Mouse (Mus musculus) forebrain, embryonic 11.5 days (tissue): Measurements from ENCODE around the gene Rabl6. TPM values are rescaled to one million over a fixed set of nuclear protein-coding genes. Genes with fewer than 3 reads are reported as not detected.
"Not testable (repeated sequence)": the region's sequence is repeated elsewhere in the genome, so short reads cannot be mapped to it uniquely, and the experiment has no call there.

Experiments used
- ATAC-seq: fragments of 200-750 bp; cut with Nextera tagmentation; replicated peaks from 2 replicates; pipeline ENCODE4 v1.8.0; 2017; ENCODE audit warnings: moderate TSS enrichment; ENCODE audit not compliant: low FRiP score
- DNase-seq: peaks from one replicate; pipeline ENCODE4 v3.0.0-alpha.2; 2017; ENCODE audit warnings: low spot score
- H3K27ac ChIP-seq: fragments of 300-500 bp; sonication (generic); 2 replicates; pipeline ENCODE4 v1.5.1; 2014; ENCODE audit warnings: low read depth, low read length
- H3K27me3 ChIP-seq: fragments of 300-500 bp; sonication (generic); 2 replicates; pipeline ENCODE4 v1.6.1; 2014; ENCODE audit warnings: mild to moderate bottlenecking, low read length, mixed read lengths; ENCODE audit not compliant: control insufficient read depth, insufficient read depth
- H3K36me3 ChIP-seq: fragments of 300-500 bp; sonication (generic); 2 replicates; pipeline ENCODE4 v1.6.1; 2014; ENCODE audit warnings: mild to moderate bottlenecking, low read length, moderate library complexity, mixed read lengths; ENCODE audit not compliant: control insufficient read depth, insufficient read depth
- H3K4me1 ChIP-seq: fragments of 300-500 bp; sonication (generic); replicated peaks from 2 replicates; pipeline ENCODE4 v1.6.1; 2014; ENCODE audit warnings: low read length, mixed read lengths; ENCODE audit not compliant: control insufficient read depth, insufficient read depth
- H3K4me2 ChIP-seq: fragments of 300-500 bp; sonication (generic); 2 replicates; pipeline ENCODE4 v1.6.1; 2014; ENCODE audit warnings: low read depth, mild to moderate bottlenecking, low read length, moderate library complexity, mixed read lengths; ENCODE audit not compliant: severe bottlenecking
- H3K4me3 ChIP-seq: fragments of 300-500 bp; sonication (generic); 2 replicates; pipeline ENCODE4 v1.5.1; 2014; ENCODE audit warnings: low read depth, low read length
- H3K9ac ChIP-seq: fragments of 300-500 bp; sonication (generic); 2 replicates; pipeline ENCODE4 v1.6.1; 2014; ENCODE audit warnings: low read length
- H3K9me3 ChIP-seq: fragments of 300-500 bp; sonication (generic); 2 replicates; pipeline ENCODE4 v1.6.1; 2016; ENCODE audit warnings: low read length, mixed read lengths; ENCODE audit not compliant: control insufficient read depth
- WGBS: fragments of 180-500 bp; shearing (Covaris S2); extraction: QIAGEN DNeasy Blood & Tissue Kit; methylation state at CpG from one replicate; pipeline ENCODE4 v1.1.7; 2014; 5-methylcytosine and 5-hydroxymethylcytosine counted together
- polyA plus RNA-seq: library from polyadenylated mRNA; unstranded; fragments of >200 nt; fragmentation: Nextera tagmentation; extraction: Ambion mirVana; gene quantifications from 2 replicates; pipeline ENCODE4 v1.2.1, GENCODE M21; 2014

Gene Rabl6
- polyA plus RNA-seq, 1 experiment from 2014 or later = 81.5 TPM

DNA sequence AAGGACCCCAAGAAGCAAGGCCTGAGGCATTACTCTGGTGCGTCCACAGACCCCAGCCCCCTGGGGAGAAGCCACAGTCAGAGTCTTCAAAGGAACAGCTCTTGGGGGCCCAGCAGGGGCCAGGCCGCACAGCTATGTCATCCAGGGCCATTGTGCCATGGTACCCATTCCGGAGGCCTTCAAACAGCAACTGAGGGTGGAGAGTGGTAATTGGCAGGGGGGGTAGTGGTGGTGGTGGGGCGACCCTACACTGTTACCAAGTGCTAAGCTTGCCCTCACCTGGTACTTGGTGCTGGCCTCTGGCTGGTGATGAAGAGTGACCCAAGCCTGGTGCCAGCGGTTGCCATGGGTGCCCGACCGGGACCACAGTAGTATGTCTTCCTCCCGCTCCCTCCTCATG is 42.6 kb downstream of the Rabl6 start:
- peaks cover 20% of the 10 kb centered on the region; the same call in 1 of the 2 replicates for H3K36me3 ChIP-seq
- no peak overlapping the region for H3K4me3 ChIP-seq
- DNase-seq (no peak), ATAC-seq (no peak)
- H3K4me1 ChIP-seq = no peaks in the 10 kb centered on the region
- no peak overlapping the region for H3K9ac ChIP-seq
- no peak overlapping the region for H3K27ac ChIP-seq
- no peaks in the 10 kb centered on the region for H3K27me3 ChIP-seq
- no peaks in the 10 kb centered on the region for H3K9me3 ChIP-seq
- 88% methylated on average over 8 of the region's 8 CpGs for WGBS
- no peak overlapping the region for H3K4me2 ChIP-seq

DNA sequence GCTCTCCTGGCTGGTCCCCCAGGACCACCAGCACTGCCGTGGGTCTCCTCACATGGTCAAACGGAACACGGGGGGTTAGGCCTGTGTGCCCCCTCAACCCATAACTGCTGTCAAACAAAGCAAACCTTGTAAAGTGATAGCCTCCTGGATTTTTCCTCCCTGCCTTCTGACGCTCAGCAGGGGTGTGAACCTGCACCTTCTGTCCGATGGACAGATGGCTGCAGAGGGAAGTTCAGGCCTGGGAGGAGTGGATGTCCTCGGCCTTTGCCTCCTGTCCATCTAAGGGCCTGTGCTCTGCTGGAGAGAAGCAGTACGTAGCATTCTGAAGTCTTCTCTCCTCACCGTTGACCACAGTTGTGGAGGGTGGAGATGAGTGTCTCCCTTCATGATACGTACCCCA is 46.4 kb downstream of the Rabl6 start:
- Histone ChIP-seq H3K4me2 (no peak overlapping the region), H3K27me3 (no peaks in the 10 kb centered on the region), H3K4me3 (no peak overlapping the region), H3K9ac (no peak overlapping the region), H3K36me3 (peaks cover 23% of the 10 kb centered on the region; the same call in 1 of the 2 replicates), H3K27ac (no peak overlapping the region), H3K9me3 (no peaks in the 10 kb centered on the region), H3K4me1 (peaks cover 9% of the 10 kb centered on the region)
- DNase-seq (no peak), ATAC-seq (no peak)
- 88% methylated on average over 9 of the region's 9 CpGs for WGBS

- Histone ChIP-seq H3K9ac (no peak overlapping the region), H3K36me3 (peaks cover 21% of the 10 kb centered on the region; the same call in 1 of the 2 replicates), H3K27ac (no peak overlapping the region), H3K9me3 (no peaks in the 10 kb centered on the region), H3K27me3 (no peaks in the 10 kb centered on the region), H3K4me3 (no peak overlapping the region), H3K4me1 (peaks cover 9% of the 10 kb centered on the region), H3K4me2 (no peak overlapping the region)
- DNase-seq (no peak), ATAC-seq (no peak)
- 94% methylated on average over 8 of the region's 8 CpGs for WGBS
Observed at GRCm38 (mm10) chr2:25560551-25560950, 47.8 kb downstream of the Rabl6 start.

DNA sequence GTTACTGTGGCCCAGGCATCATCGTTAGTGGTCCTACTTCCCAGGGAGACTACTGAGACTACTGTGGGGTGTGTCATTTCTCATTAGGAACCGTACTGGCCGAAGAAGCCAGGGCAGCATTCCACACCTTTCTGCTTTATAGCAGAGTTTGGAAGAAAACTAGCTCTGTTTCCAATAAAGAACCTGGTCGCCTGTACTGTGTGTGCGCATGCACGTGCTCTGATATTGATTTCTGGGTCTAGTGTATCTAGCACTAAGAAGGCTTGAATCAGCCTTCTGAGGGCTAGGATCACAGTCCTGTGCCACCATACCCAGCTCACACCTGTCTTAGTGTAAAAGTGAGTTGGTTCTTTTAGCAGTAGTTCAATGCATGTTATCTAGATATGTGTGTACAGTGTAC is 49.5 kb downstream of the Rabl6 start:
- 76% methylated on average over 6 of the region's 6 CpGs for whole genome bisulfite sequencing
- Histone ChIP-seq H3K4me3 (peak overlapping the region; percentile 94), H3K36me3 (peaks cover 21% of the 10 kb centered on the region; the same call in 1 of the 2 replicates), H3K9me3 (no peaks in the 10 kb centered on the region), H3K9ac (peak overlapping the region; percentile 87), H3K4me1 (peaks cover 9% of the 10 kb centered on the region), H3K4me2 (peak overlapping the region; percentile 98), H3K27me3 (no peaks in the 10 kb centered on the region), H3K27ac (no peak overlapping the region)
- ATAC-seq (no peak), DNase-seq (no peak)

DNA sequence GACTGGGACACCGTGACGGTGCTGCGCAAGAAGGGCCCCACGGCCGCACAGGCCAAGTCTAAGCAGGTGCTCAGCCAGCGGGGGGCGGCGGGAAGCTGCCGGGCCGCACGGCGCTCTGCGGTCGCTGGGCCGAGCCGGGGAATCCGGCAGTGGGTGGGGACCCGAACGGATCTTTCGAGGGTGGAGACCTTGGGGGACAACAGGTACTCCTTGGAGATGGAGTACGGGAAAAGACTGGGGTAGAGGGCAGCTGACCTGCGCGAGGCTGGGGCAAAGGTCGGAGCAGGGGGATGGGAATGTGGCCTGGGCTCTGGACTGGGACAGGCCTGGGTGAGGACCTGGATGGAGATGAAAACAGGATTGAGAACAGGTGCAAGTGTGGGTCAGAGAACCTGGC is 50.4 kb downstream of the Rabl6 start:
- under 1% methylated on average over 24 of the region's 24 CpGs for WGBS
- DNase-seq = peak; percentile 66
- Histone ChIP-seq H3K9me3 (no peaks in the 10 kb centered on the region), H3K4me1 (peaks cover 9% of the 10 kb centered on the region), H3K27me3 (no peaks in the 10 kb centered on the region), H3K36me3 (peaks cover 18% of the 10 kb centered on the region; the same call in 1 of the 2 replicates), H3K4me3 (peak overlapping the region; percentile 94), H3K9ac (peak overlapping the region; percentile 87), H3K27ac (0 out of 2 replicates have a peak overlapping the region, but pooled peaks have one; percentile 18), H3K4me2 (peak overlapping the region; percentile 98)
- peak; percentile 47 for ATAC-seq

- Histone ChIP-seq H3K27me3 (no peaks in the 10 kb centered on the region), H3K4me1 (peaks cover 9% of the 10 kb centered on the region), H3K27ac (0 out of 2 replicates have a peak within 1 kb of the TSS, but pooled peaks have one; percentile 18), H3K9me3 (no peaks in the 10 kb centered on the region), H3K36me3 (peaks cover 16% of the 10 kb centered on the region; the same call in 1 of the 2 replicates), H3K9ac (peak within 1 kb of the TSS; percentile 87), H3K4me3 (peak within 1 kb of the TSS; percentile 94), H3K4me2 (peak within 1 kb of the TSS; percentile 98)
- under 1% methylated on average over 54 of the region's 61 CpGs for WGBS
- DNase-seq (peak; percentile 96), ATAC-seq (peak; percentile 98)
Observed at GRCm38 (mm10) chr2:25557221-25557963, 50.9 kb downstream of the Rabl6 start, which contains the start of gene Edf1. TSS of gene Edf1 (plus strand) at chr2:25557847.

GRCm38 (mm10) chr2:25556296-25556695 is 52.0 kb downstream of the Rabl6 start:
- no peak overlapping the region for H3K27ac ChIP-seq
- no peak overlapping the region for H3K9ac ChIP-seq
- DNase-seq = no peak
- H3K4me3 ChIP-seq = no peak overlapping the region
- no peak overlapping the region for H3K4me2 ChIP-seq
- no peaks in the 10 kb centered on the region for H3K27me3 ChIP-seq
- ATAC-seq = no peak
- H3K9me3 ChIP-seq = no peaks in the 10 kb centered on the region
- peaks cover 9% of the 10 kb centered on the region for H3K4me1 ChIP-seq
- 77% methylated on average over 1 of the region's 1 CpGs for WGBS
- H3K36me3 ChIP-seq = peaks cover 9% of the 10 kb centered on the region; the same call in 1 of the 2 replicates

- ATAC-seq, H3K27me3 ChIP-seq: not testable (repeated sequence)
- WGBS = 59% methylated on average over 2 of the region's 2 CpGs
Observed at GRCm38 (mm10) chr2:25555479-25555878, 52.8 kb downstream of the Rabl6 start.

More at GRCm38 (mm10) chr2:25555479-25555878, 52.8 kb downstream of the Rabl6 start:
- not testable (repeated sequence) for H3K4me2 ChIP-seq, H3K4me1 ChIP-seq, H3K4me3 ChIP-seq, DNase-seq, H3K36me3 ChIP-seq, H3K9me3 ChIP-seq, H3K9ac ChIP-seq, H3K27ac ChIP-seq
